Mouse (Mus musculus): ENCODE results near the gene Mpl. TPM values are rescaled to one million over a fixed set of nuclear protein-coding genes. Genes with fewer than 3 reads are reported as not detected.
A peak's percentile ranks its signal among the peaks of the same experiment; 100 is the strongest.

Mpl gene
- total RNA-seq, 2 experiments from 2014 or later: not detected

- intact Hi-C loops (cut with DNase I): no loop called here
- peak; percentile 90 for DNase-seq
Observed at GRCm38 (mm10) chr4:118427768-118428451, 29.4 kb downstream of the Mpl start, which contains the start of gene Elovl1. Gene Elovl1, plus strand, starts transcription at chr4:118428093.

GRCm38 (mm10) chr4:118427415-118427767 is 29.9 kb downstream of the Mpl start:
- intact Hi-C loops (cut with DNase I): no loop called here
- no peak for DNase-seq

GRCm38 (mm10) chr4:118425374-118425773 is 31.9 kb downstream of the Mpl start:
- intact Hi-C loops (cut with DNase I): no loop called here
- DNase-seq: no peak

- intact Hi-C loops (cut with DNase I): no loop called here
- no peak for DNase-seq
Observed at GRCm38 (mm10) chr4:118424541-118425160, 32.7 kb downstream of the Mpl start.

- intact Hi-C loops (cut with DNase I): no loop called here
Observed at GRCm38 (mm10) chr4:118421384-118421783, 35.9 kb downstream of the Mpl start.

GRCm38 (mm10) chr4:118417112-118417797 is 40.1 kb downstream of the Mpl start:
- DNase-seq: no peak
- intact Hi-C loops (cut with DNase I): no loop called here

More at GRCm38 (mm10) chr4:118421384-118421783, 35.9 kb downstream of the Mpl start:
- no peak for DNase-seq

GRCm38 (mm10) chr4:118416329-118416728 is 41.0 kb downstream of the Mpl start:
- intact Hi-C loops (cut with DNase I): no loop called here
- DNase-seq: no peak

- DNase-seq: no peak
- intact Hi-C loops (cut with DNase I): no loop called here
Observed at GRCm38 (mm10) chr4:118415779-118416178, 41.5 kb downstream of the Mpl start.

GRCm38 (mm10) chr4:118413553-118413952 is 43.8 kb downstream of the Mpl start:
- intact Hi-C loops (cut with DNase I): loop anchor here (5.0 kb wide), 1 partner anchor 51 kb away; no protein-coding TSS in a partner anchor

GRCm38 (mm10) chr4:118410871-118411270 is 46.4 kb downstream of the Mpl start:
- intact Hi-C loops (cut with DNase I): loop anchor here (5.0 kb wide), 1 partner anchor 49 kb away; no protein-coding TSS in a partner anchor
- no peak for DNase-seq

More at GRCm38 (mm10) chr4:118413553-118413952, 43.8 kb downstream of the Mpl start:
- DNase-seq: no peak

- DNase-seq: peak; percentile 84
- intact Hi-C loops (cut with DNase I): no loop called here
Observed at GRCm38 (mm10) chr4:118409142-118409900, 48.0 kb downstream of the Mpl start, which contains the start of the genes Szt2 and Med8. Gene Szt2, minus strand, starts transcription at chr4:118409273. Gene Med8, plus strand, starts transcription at chr4:118409337.

- intact Hi-C loops (cut with DNase I): no loop called here
- no peak for DNase-seq
Observed at GRCm38 (mm10) chr4:118402701-118403100, 54.6 kb downstream of the Mpl start.

- intact Hi-C loops (cut with DNase I): no loop called here
- no peak for DNase-seq
Observed at GRCm38 (mm10) chr4:118401918-118402317, 55.4 kb downstream of the Mpl start.

- DNase-seq: no peak
- intact Hi-C loops (cut with DNase I): no loop called here
Observed at GRCm38 (mm10) chr4:118401421-118401820, 55.9 kb downstream of the Mpl start.

- intact Hi-C loops (cut with DNase I): no loop called here
- DNase-seq: no peak
Observed at GRCm38 (mm10) chr4:118398400-118398799, 58.9 kb downstream of the Mpl start.

GRCm38 (mm10) chr4:118396433-118396832 is 60.9 kb downstream of the Mpl start:
- no peak for DNase-seq
- intact Hi-C loops (cut with DNase I): no loop called here

- no peak for DNase-seq
- intact Hi-C loops (cut with DNase I): no loop called here
Observed at GRCm38 (mm10) chr4:118395289-118395688, 62.0 kb downstream of the Mpl start.

GRCm38 (mm10) chr4:118394505-118394904 is 62.8 kb downstream of the Mpl start:
- no peak for DNase-seq
- intact Hi-C loops (cut with DNase I): no loop called here

Measured in left cerebral cortex, postnatal 4 days (tissue).